Mouse (Mus musculus) MEL (cell line): ENCODE data around the gene Limch1.

Experiments
- CHD2 ChIP-seq: IDR thresholded peaks from 2 replicates; pipeline ENCODE4 v1.6.1; 2011; ENCODE audit warnings: low read length, improper control_type of control experiment
- CTCF ChIP-seq, 3 experiments: IDR thresholded peaks in 2 of 3; conservative IDR thresholded peaks in 1 of 3; 2 replicates each; pipeline ENCODE4 v1.5.1; 2011 to 2012; ENCODE audit warnings: low read length in 3 of 3, low read depth in 2 of 3, mild to moderate bottlenecking in 2 of 3, improper control_type of control experiment in 1 of 3, inconsistent platforms in 1 of 3, mixed read lengths in 1 of 3, moderate library complexity in 1 of 3; ENCODE audit not compliant: control insufficient read depth in 1 of 3, insufficient read depth in 1 of 3, poor library complexity in 1 of 3, severe bottlenecking in 1 of 3
- E2F4 ChIP-seq: IDR thresholded peaks from 2 replicates; pipeline ENCODE4 v1.6.1; 2011; ENCODE audit warnings: low read depth, low read length, improper control_type of control experiment, borderline replicate concordance
- EP300 ChIP-seq, 2 experiments: IDR thresholded peaks; 2 replicates each; pipeline ENCODE4 v1.6.1; 2011; ENCODE audit warnings: improper control_type of control experiment in 2 of 2, low read length in 2 of 2, low read depth in 1 of 2, mild to moderate bottlenecking in 1 of 2
- HCFC1 ChIP-seq: IDR thresholded peaks from 2 replicates; pipeline ENCODE4 v1.6.1; 2012; ENCODE audit warnings: low read depth, mild to moderate bottlenecking, inconsistent platforms, low read length, improper control_type of control experiment, moderate library complexity
- MAX ChIP-seq: IDR thresholded peaks from 2 replicates; pipeline ENCODE4 v1.6.1; 2011; ENCODE audit warnings: low read length, improper control_type of control experiment
- MYB ChIP-seq: IDR thresholded peaks from 2 replicates; pipeline ENCODE4 v1.6.1; 2011; ENCODE audit warnings: mild to moderate bottlenecking, low read depth, low read length, improper control_type of control experiment
- MYC ChIP-seq: IDR thresholded peaks from 2 replicates; pipeline ENCODE4 v1.6.1; 2011; ENCODE audit warnings: low read depth, mild to moderate bottlenecking, low read length, improper control_type of control experiment, moderate library complexity
- POLR2A ChIP-seq, 2 experiments: IDR thresholded peaks; 2 replicates each; pipeline ENCODE4 v1.6.1; 2011 to 2012; ENCODE audit warnings: low read length in 2 of 2, mild to moderate bottlenecking in 2 of 2, control low read depth in 1 of 2, improper control_type of control experiment in 1 of 2, low read depth in 1 of 2, moderate library complexity in 1 of 2; ENCODE audit not compliant: control insufficient read depth in 1 of 2, insufficient read depth in 1 of 2, poor library complexity in 1 of 2
- TAL1 ChIP-seq: IDR thresholded peaks from 2 replicates; pipeline ENCODE4 v1.6.1; 2012; ENCODE audit warnings: mild to moderate bottlenecking, inconsistent platforms, low read length, moderate library complexity, mixed read lengths
- TCF12 ChIP-seq: IDR thresholded peaks from 2 replicates; pipeline ENCODE4 v1.6.1; 2014; ENCODE audit warnings: low read depth, mild to moderate bottlenecking, inconsistent platforms, low read length, improper control_type of control experiment, moderate library complexity

GRCm38 (mm10) chr5:66798135-66798534, 52.5 kb downstream of the Limch1 start:
- no peak for TF ChIP-seq E2F4
- no peak for TF ChIP-seq TAL1
- TF ChIP-seq CTCF (IDR thresholded peaks at IDR 0.05 in 2 of 3, conservative IDR thresholded peaks at IDR 0.05 in 1 of 3; ENCODE audit: control insufficient read depth in 1 of 3, insufficient read depth in 1 of 3, low read depth in 2 of 3, low read length in 3 of 3, poor library complexity in 1 of 3, severe bottlenecking in 1 of 3) = no peak
- no peak for TF ChIP-seq MAX
- no peak for TF ChIP-seq EP300 (IDR thresholded peaks at IDR 0.05; ENCODE audit: low read depth in 1 of 2, low read length in 2 of 2)
- no peak for TF ChIP-seq POLR2A (IDR thresholded peaks at IDR 0.05; ENCODE audit: control insufficient read depth in 1 of 2, insufficient read depth in 1 of 2, low read depth in 1 of 2, low read length in 2 of 2, poor library complexity in 1 of 2)
- no peak for TF ChIP-seq MYB
- TF ChIP-seq HCFC1 = no peak
- TF ChIP-seq CHD2 = no peak
- TF ChIP-seq TCF12 = no peak
- no peak for TF ChIP-seq MYC
